Mouse (Mus musculus) 3T3-L1 (cell line): ENCODE results near the gene Sap30bp.

Source experiments
- DNase-seq: peaks from one replicate; pipeline ENCODE4 v3.0.0-alpha.2; 2015; ENCODE audit warnings: low read depth, low spot score

Gene Sap30bp

DNA sequence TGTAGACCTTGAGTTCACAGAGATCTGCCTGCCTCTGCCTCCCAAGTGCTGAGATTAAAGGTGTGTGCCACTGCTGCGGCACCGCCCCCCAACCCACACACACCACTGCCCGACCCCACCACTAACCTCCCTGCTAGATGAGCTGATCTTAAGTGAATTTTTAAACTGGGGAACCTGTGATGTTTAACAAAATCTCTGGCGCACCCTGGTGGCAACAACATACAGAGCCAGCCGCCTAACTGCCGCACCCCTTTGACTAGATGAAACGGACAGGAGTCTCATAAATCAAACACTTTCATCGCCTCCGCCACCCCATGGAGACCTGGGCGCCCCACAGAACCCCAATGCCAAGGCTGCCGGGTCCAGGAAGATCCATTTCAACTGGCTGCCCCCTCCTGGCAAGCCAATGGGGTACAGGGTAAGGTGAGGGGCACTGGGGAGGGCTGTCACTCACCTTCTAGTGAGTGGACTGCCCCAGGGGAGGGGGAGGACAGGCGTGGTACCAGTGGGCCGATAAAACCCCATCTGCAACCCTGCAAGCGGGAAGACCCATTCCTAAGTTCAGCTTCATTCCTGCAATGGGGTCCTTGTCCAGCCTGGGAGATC lies 66.6 kb downstream of the Sap30bp start:
- DNase-seq: peak; percentile 49

- DNase-seq: peak; percentile 54
Measured at GRCm38 (mm10) chr11:116000607-116001006, 67.5 kb downstream of the Sap30bp start.

DNA sequence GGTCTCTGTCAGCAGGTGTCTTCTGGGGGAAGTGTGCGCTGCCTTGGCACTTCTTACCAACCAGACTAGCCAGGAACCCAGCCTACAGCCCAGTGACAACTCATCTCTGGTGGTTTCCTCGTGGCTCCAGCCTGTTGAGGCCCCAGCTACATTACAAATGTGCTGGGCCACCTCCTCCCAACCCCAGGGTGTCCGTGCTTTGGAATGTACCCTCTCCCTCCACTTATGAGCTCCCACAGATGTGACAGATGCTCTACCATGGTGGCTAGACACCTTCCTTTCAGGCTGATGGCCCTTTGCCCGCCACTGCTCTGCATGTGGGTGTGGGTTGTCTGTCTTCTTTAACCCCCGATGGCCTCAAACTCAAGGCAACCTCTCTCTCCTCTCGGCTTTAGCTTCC lies 68.6 kb downstream of the Sap30bp start:
- no peak for DNase-seq

- no peak for DNase-seq
Measured at GRCm38 (mm10) chr11:116002894-116003293, 69.8 kb downstream of the Sap30bp start.

- no peak for DNase-seq
Measured at GRCm38 (mm10) chr11:116004186-116004823, 71.2 kb downstream of the Sap30bp start.

DNA sequence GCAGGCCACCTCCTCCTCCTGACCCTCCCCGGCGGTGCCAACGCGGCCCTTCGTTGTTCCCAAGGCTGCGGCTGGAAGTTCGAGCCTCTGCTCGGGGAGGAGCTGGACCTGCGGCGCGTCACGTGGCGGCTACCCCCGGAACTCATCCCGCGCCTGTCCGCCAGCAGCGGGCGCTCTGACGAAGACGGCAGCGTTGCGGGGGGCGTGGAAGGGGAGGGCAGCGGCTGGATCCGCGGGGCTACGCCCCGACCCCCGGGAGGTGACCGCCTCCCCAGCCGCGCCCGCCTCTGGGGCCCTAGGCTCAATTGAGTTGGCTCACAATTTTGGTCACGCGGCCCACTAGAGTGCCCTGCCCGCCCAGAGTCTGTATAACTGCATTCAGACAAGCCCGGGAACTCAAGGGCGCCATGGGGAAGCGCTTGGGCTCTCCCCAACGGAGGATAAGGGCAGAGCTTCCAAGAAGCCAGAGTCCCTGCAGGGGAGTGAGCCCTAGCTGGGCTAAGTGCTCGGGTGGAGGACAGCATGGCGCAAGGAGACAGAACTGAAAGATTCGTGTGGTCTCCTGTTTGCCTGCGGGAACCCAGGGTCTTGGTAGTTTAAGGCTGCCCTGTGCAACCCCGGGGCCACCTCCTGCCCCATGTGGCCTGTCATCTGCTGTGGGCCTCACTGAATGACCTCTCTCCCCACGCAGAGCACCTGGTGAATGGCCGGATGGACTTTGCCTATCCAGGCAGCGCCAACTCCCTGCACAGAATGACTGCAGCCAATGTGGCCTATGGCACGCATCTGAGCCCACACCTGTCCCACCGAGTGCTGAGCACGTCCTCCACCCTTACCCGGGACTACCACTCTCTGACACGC lies 72.0 kb downstream of the Sap30bp start:
- no peak for DNase-seq

DNA sequence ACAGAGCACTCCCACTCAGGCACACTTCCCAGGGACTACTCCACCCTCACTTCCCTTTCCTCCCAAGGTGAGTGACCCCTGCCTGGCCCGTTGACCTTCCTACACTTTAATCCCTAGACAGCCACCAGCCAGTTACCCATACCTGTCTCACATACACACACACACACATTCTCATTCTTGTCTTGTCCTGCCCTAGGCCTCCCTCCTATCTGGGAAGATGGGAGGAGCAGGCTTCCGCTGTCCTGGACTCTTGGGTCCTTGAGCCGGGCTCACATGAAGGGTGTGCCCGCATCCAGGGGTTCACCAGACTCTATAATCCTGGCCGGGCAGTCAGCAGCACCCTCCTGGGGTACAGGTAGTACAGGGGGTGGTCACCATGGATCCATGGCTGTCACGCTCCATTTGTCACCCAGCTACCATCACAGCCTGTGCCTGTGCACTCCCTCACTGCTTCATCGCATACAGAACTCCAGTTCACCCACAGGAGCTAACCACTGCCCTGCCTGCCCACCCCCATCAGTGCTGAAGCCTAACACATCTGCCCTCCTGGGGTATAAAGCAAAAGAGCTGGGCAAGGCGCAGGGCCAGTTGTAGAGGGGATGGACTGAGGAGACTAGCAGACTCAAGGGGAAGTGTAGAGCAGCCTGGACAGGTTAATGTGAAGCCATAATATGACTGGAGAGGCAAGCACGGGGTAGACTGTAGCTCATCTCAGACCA lies 72.8 kb downstream of the Sap30bp start:
- no peak for DNase-seq

- no peak for DNase-seq
Measured at GRCm38 (mm10) chr11:116007095-116007850, 74.2 kb downstream of the Sap30bp start.

- no peak for DNase-seq
Measured at GRCm38 (mm10) chr11:116008411-116008810, 75.3 kb downstream of the Sap30bp start.

- DNase-seq: no peak
Measured at GRCm38 (mm10) chr11:116008832-116009375, 75.8 kb downstream of the Sap30bp start.

DNA sequence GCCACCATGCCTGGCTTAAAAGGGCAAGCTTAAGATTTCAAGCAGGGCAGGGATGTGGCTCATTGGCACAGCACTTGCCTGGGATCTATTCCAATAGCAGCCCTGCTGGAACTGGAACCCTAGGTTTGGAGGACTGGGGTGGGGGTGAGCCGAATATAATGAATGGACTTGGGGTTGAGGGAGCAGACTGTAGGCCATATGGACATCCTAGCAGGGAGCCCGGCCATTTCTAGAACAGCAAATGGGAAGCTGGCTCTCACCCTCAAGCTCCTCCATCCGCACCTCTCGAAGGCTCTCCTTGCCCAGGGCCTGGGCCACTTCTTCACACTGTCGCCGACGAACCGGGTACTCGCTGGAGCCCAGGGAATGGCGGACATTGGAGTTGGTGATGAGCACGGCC lies 76.6 kb downstream of the Sap30bp start:
- no peak for DNase-seq

GRCm38 (mm10) chr11:116010146-116010545 lies 77.1 kb downstream of the Sap30bp start:
- no peak for DNase-seq

DNA sequence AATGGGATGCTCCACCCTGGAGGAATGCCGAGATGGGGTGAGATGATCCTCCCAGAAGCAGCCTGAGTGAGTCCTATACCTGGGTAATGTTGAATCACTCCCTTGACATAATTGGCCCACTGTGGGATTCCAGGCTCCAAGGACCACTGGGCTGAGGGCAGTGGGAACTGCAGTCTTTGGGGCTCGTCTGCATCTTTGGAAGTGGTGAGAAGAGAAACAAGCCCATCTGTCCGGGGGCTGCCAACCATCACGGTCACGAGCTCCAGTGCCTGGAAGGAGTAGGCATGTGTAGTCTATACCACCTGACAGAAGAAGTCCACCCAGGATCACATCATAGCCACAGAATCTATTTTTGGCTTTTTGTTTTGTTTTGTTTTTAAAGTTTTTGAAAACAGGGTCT lies 77.9 kb downstream of the Sap30bp start:
- no peak for DNase-seq

- DNase-seq: peak; percentile 47
Measured at GRCm38 (mm10) chr11:116011529-116012261, 78.6 kb downstream of the Sap30bp start.

DNA sequence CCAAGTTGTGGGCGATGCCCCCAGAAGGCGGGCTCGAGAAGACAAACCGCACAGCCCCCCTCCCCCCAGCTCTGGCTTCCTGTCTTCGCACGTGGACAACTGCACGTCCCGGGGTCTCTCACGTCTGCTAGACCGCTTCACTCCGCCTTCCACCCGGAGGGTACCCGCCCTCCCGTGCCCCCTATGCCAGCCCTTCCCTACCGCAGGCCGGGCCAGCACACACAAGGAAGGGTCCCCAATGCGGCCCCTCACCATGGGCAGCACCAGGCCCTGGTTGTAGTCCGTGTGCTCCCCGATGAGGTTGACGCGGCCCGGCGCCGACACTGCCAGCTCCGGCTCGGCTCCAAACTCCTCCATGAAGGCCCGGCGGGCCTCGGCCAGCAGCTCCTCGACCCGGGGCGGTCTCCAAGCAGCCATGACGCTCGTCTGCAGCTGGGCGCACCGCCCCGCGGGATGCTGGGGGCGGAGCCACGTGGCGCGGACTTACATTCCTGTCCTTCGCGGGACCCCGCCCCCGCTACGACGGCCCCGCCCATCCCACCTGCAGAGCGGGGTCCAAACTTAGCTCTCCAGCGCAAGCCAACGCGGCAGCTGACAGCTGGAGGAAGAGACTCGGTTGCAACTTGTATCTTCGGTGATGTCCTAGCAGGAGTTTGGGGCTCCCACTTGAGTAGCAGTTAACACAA lies 79.3 kb downstream of the Sap30bp start, which contains the start of gene Galk1:
TSS of gene Galk1 (minus strand) at position 458 of the 686 bp plus-strand sequence.
- DNase-seq: peak; percentile 90

DNA sequence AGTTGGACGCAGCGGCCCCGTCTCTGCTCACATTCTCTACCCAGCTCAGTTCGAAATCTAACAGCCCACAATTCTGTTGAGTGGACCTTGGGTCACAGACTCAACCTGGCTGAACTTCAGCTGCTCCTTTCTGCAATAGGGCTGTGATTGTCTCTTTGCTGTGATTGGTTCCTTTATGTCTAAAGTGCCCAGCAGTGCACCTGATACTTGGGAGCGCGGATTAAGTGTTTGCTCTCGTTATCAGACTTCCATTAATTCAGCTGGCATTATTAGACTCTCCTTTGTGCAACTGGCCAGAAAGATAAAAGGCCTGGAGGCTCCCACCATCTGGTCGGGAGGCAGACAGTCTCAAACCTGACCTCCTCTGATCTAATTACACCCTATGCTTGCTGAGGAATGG lies 81.7 kb downstream of the Sap30bp start:
- DNase-seq: no peak
